Mouse (Mus musculus) erythroblast, embryonic 14.5 days (primary cell): ENCODE results near the gene Slc44a3.

Source experiments
- GATA1 ChIP-seq: IDR thresholded peaks from 2 replicates; pipeline ENCODE4 v1.6.1; 2012; ENCODE audit warnings: low read length, inconsistent platforms, mixed read lengths
- TAL1 ChIP-seq: IDR thresholded peaks from 3 replicates; pipeline ENCODE4 v1.6.1; 2012; ENCODE audit warnings: low read length, inconsistent platforms, mixed read lengths

- no peak for TF ChIP-seq GATA1
- TF ChIP-seq TAL1, result no peak
These were observed 25.4 kb downstream of the Slc44a3 start for GRCm38 (mm10) chr3:121506756-121507155.
